27 mouse cellular contexts compared by ENCODE assay signal in the genomic region with DNA sequence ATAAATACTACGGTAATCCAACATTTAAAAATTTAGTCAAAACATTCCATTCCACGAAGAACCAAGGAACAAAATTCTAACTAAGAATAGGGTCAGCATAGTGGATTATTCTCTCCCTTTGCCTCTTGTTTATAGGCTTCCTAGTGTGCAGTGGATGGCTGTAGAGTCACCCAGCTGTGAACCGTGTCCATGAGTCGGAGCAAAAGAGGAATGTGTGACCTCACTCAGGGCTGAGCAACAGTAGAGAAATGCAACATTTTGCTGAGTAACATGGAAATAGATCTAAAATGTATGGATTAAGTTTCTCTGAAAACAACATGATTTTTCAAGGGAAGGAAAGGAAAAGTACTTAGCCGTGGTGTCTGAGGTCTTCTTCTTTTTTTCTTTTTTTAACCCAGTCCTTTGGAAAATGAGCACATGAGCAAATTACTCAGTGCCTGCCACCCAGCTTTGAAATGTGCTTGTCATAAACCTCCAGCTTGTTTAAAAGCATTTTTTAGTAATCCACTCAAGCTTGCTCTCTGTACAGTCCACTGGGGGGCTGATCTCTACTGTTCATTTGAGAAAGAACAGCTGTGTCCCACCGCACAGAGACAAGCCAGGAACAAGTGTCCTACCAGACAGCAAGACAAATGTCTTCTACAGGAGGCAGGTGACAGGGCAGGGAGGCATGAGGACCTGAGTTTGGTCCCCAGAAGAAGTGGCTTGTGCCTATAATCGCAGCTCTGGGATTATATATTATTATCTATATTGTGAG. TPM values are rescaled to one million over a fixed set of nuclear protein-coding genes. Genes with fewer than 3 reads are reported as not detected.
DNase-seq lines count a peak whose midpoint lies in the region; ATAC-seq and TF ChIP-seq lines count a peak whose summit lies in the region.
"Had no signal": no experiment of that assay in that cellular context is flagged by ENCODE, and none has a peak within 500 bp of the region (broad histone marks: within the 10 kb centered on the region; RNA-seq: fewer than 3 reads in every experiment).

No protein-coding gene starts in this region.

- CTCF ChIA-PET in Patski (lab: Charles Lee), result interaction anchor here (1.2 to 3.8 kb wide), 3 partner anchors 10 to 195 kb away, joined by 3 to 26 read pairs (median 11); a partner anchor contains a TSS

- H3K4me2 ChIP-seq in heart, embryonic 11.5 days, result no peak overlapping the region
- H3K4me2 ChIP-seq in limb, embryonic 14.5 days (replicated peaks; ENCODE audit: low read depth, low read length, severe bottlenecking), result no peak overlapping the region
- H3K4me2 ChIP-seq: forebrain, embryonic 12.5 days; hindbrain, embryonic 12.5 days; midbrain, embryonic 13.5 days had no signal

- no peak for ATAC-seq in heart, embryonic 11.5 days (replicated peaks; ENCODE audit: insufficient number of reproducible peaks, low FRiP score, low TSS enrichment)
- ATAC-seq in Patski, result peak; percentile 99
- peak; percentile 74; the same call in 1 of the 2 replicates for ATAC-seq in limb, embryonic 14.5 days (ENCODE audit: low FRiP score, low read depth)
- ATAC-seq: activated CD4-positive, CD25-positive, alpha-beta regulatory T cell, adult 4 months; forebrain, postnatal 0 days; intestine, embryonic 16.5 days; midbrain, embryonic 13.5 days had no signal

- H3K36me3 ChIP-seq in heart, embryonic 11.5 days (ENCODE audit: control insufficient read depth, insufficient read depth, low read length), result no peaks in the 10 kb centered on the region
- no peaks in the 10 kb centered on the region for H3K36me3 ChIP-seq in limb, embryonic 14.5 days (ENCODE audit: control insufficient read depth, insufficient read depth, low read length)
- H3K36me3 ChIP-seq: forebrain, embryonic 12.5 days; heart, embryonic 10.5 days; hindbrain, embryonic 12.5 days; midbrain, embryonic 13.5 days had no signal

- no peak overlapping the region for H3K4me3 ChIP-seq in heart, embryonic 11.5 days (ENCODE audit: low read depth, low read length)
- no peak overlapping the region for H3K4me3 ChIP-seq in limb, embryonic 14.5 days (replicated peaks; ENCODE audit: low read length)
- H3K4me3 ChIP-seq: forebrain, embryonic 12.5 days; heart, embryonic 10.5 days; hindbrain, embryonic 12.5 days; midbrain, embryonic 13.5 days had no signal

- no peak overlapping the region for H3K9ac ChIP-seq in heart, embryonic 11.5 days (ENCODE audit: low read depth, low read length)
- H3K9ac ChIP-seq in limb, embryonic 14.5 days (ENCODE audit: low read depth, low read length, severe bottlenecking), result no peak overlapping the region
- H3K9ac ChIP-seq: forebrain, embryonic 12.5 days; forebrain, postnatal 0 days; hindbrain, embryonic 12.5 days; midbrain, embryonic 13.5 days had no signal

- in situ Hi-C loops in Patski (cut with MboI; ENCODE audit: low pct_unique_long_range_greater_than_20kb), result no loop called here

- H3K9me3 ChIP-seq in heart, embryonic 11.5 days (replicated peaks; ENCODE audit: control insufficient read depth, low read length), result no peaks in the 10 kb centered on the region
- H3K9me3 ChIP-seq in limb, embryonic 14.5 days (ENCODE audit: control insufficient read depth, low read length), result no peaks in the 10 kb centered on the region
- H3K9me3 ChIP-seq: forebrain, embryonic 12.5 days; heart, embryonic 10.5 days; hindbrain, embryonic 12.5 days; midbrain, embryonic 13.5 days had no signal

- peak; percentile 78 for DNase-seq in heart, adult 11 months
- peak; percentile 27 for DNase-seq in kidney, postnatal 10 days
- no peak for DNase-seq in kidney, postnatal 14 days
- DNase-seq in Patski (ENCODE audit: low read depth, low spot score), result peak; percentile 68
- DNase-seq in limb, embryonic 14.5 days (ENCODE audit: low spot score), result no peak
- no peak for DNase-seq in gastrocnemius, adult 18-20 months (ENCODE audit: low spot score)
- DNase-seq in urinary bladder, adult 2 months (ENCODE audit: low spot score), result no peak
- DNase-seq: adrenal gland, adult 8-10 months; cerebellum, adult 8-10 months; cerebellum, postnatal 25 days; forebrain, postnatal 0 days; gastrocnemius, postnatal 14 days; heart, postnatal 36 days; lung, postnatal 36 days; thymus, postnatal 4 days had no signal

- 76% methylated on average over 7 of the region's 7 CpGs for WGBS in heart, embryonic 11.5 days (ENCODE audit: insufficient replicate concordance)
- 59% methylated on average over 7 of the region's 7 CpGs for WGBS in limb, embryonic 14.5 days

- TF ChIP-seq CTCF in Patski (IDR thresholded peaks at IDR 0.05), result peak; percentile 25

- H3K27ac ChIP-seq in heart, embryonic 11.5 days (ENCODE audit: low read depth, low read length), result no peak overlapping the region
- H3K27ac ChIP-seq in limb, embryonic 14.5 days (replicated peaks; ENCODE audit: low read depth, low read length), result no peak overlapping the region
- H3K27ac ChIP-seq: forebrain, embryonic 12.5 days; heart, embryonic 10.5 days; hindbrain, embryonic 12.5 days; midbrain, embryonic 13.5 days had no signal

- POLR2A ChIA-PET in Patski (lab: Charles Lee), result interaction anchor here (0.6 kb wide), 2 partner anchors 67 to 177 kb away, joined by 3 to 4 read pairs; no protein-coding TSS in a partner anchor

- H3K27me3 ChIP-seq in heart, embryonic 11.5 days (ENCODE audit: control insufficient read depth, insufficient read depth, low read length), result peaks cover 2% of the 10 kb centered on the region; the same call in 1 of the 2 replicates
- no peaks in the 10 kb centered on the region for H3K27me3 ChIP-seq in Patski
- H3K27me3 ChIP-seq in limb, embryonic 14.5 days (ENCODE audit: control insufficient read depth, insufficient read depth, low read length), result no peaks in the 10 kb centered on the region
- H3K27me3 ChIP-seq: hindbrain, embryonic 12.5 days; midbrain, embryonic 13.5 days had no signal

- TF ChIP-seq POLR2A in limb, embryonic 14.5 days (IDR thresholded peaks at IDR 0.05; ENCODE audit: borderline replicate concordance, extremely low read depth, insufficient read depth, insufficient read length), result no peak

- H3K4me1 ChIP-seq in heart, embryonic 11.5 days (ENCODE audit: control insufficient read depth, insufficient read depth, low read length), result no peaks in the 10 kb centered on the region
- no peaks in the 10 kb centered on the region for H3K4me1 ChIP-seq in limb, embryonic 14.5 days (ENCODE audit: control insufficient read depth, insufficient read depth, low read length)
- H3K4me1 ChIP-seq: forebrain, embryonic 12.5 days; heart, embryonic 10.5 days; hindbrain, embryonic 12.5 days; midbrain, embryonic 13.5 days had no signal

RNA-seq across cellular contexts. Expression of a gene that starts 8.9 kb away (rescaled TPM):
- polyA plus RNA-seq in heart, embryonic 11.5 days (2014; fragmentation: Nextera tagmentation; extraction: Ambion mirVana), result 0.72 and 0.82 TPM in 2 replicates
- polyA plus RNA-seq in Patski (2021), result 52.6 TPM
- polyA plus RNA-seq in limb, embryonic 14.5 days (2012; rRNA removed), result 0.83 and 0.93 TPM in 2 replicates
- 0.23 and 0.59 TPM in 2 replicates for polyA plus RNA-seq in limb, embryonic 14.5 days (2014; fragmentation: Nextera tagmentation; extraction: Ambion mirVana)
- total RNA-seq in gastrocnemius, adult 18-20 months (2021), result not detected
- polyA plus RNA-seq in urinary bladder, adult 2 months (2012; rRNA removed), result 0.37 and 0.77 TPM in 2 replicates
- total RNA-seq: granulocyte monocyte progenitor cell, adult 5-6 weeks; liver, adult 2 months; MEL had no signal
- polyA plus RNA-seq: liver, adult 2 months; liver, embryonic 16.5 days; thymus, postnatal 0 days had no signal

Comparison
In these comparisons a context has a peak if more than half of its experiments do, and no peak if none do; other contexts are left out.
1. DNase-seq: peak in heart, adult 11 months (single experiment), kidney, postnatal 10 days (single experiment) and Patski (single experiment); none in kidney, postnatal 14 days (single experiment), limb, embryonic 14.5 days (single experiment), gastrocnemius, adult 18-20 months (single experiment) and urinary bladder, adult 2 months (single experiment).
2. RNA of a gene that starts 8.9 kb away (polyA plus RNA-seq): 52.6 TPM in Patski (single experiment); 0.23 to 0.93 TPM in limb, embryonic 14.5 days, 0.72 to 0.82 TPM in heart, embryonic 11.5 days and 0.37 to 0.77 TPM in urinary bladder, adult 2 months; every median in the first group is over 10 times any median in the second.